Mouse (Mus musculus): ENCODE data around the gene Appl1. TPM values are rescaled to one million over a fixed set of nuclear protein-coding genes. Genes with fewer than 3 reads are reported as not detected.

Appl1 gene
- total and polyA plus RNA-seq, 2 experiments from 2014 or later: 33.0 to 64.7 TPM

DNA sequence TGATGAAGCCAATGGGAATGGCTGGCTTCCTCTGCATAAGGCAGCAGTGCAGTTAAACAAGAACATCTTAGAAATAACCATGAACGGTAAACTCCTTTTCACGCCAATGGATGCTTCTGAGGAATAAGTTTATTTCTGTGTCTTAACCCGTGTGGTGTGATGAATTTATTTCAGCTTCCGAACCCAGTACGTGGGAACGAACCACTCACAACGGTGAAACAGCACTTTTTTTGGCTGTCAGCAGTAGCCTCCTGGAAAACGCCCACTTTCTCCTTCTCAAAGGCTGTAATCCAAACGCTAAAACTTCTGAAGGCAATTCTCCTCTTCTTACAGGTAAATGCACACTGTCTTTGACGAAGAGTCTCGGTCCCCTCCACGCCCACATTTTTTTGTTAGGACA is 70.1 kb downstream of the Appl1 start:
- H3K9me3 ChIP-seq (ENCODE audit: low read length): no peaks in the 10 kb centered on the region
- H3K27ac ChIP-seq: no peak overlapping the region
- no peaks in the 10 kb centered on the region for H3K27me3 ChIP-seq (ENCODE audit: insufficient read depth, low read length)
- no peaks in the 10 kb centered on the region for H3K4me1 ChIP-seq (ENCODE audit: insufficient read depth, low read length)
- H3K36me3 ChIP-seq (ENCODE audit: insufficient read depth, low read length): no peaks in the 10 kb centered on the region
- no peak for TF ChIP-seq CTCF (IDR thresholded peaks at IDR 0.05; ENCODE audit: low read depth)
- H3K4me3 ChIP-seq (ENCODE audit: low read length): no peak overlapping the region
- WGBS: 90% methylated on average over 12 of the region's 12 CpGs
- H3K9ac ChIP-seq (replicated peaks; ENCODE audit: low read length): no peak overlapping the region
- H3K4me2 ChIP-seq (ENCODE audit: low read depth, low read length): no peak overlapping the region
- DNase-seq (ENCODE audit: low spot score) (no peak), ATAC-seq (no peak)

- no peak for TF ChIP-seq CTCF (IDR thresholded peaks at IDR 0.05; ENCODE audit: low read depth)
- H3K9me3 ChIP-seq (ENCODE audit: low read length): no peaks in the 10 kb centered on the region
- no peak overlapping the region for H3K4me3 ChIP-seq (ENCODE audit: low read length)
- H3K27me3 ChIP-seq (ENCODE audit: insufficient read depth, low read length): no peaks in the 10 kb centered on the region
- DNase-seq (ENCODE audit: low spot score) (no peak), ATAC-seq (no peak)
- H3K4me2 ChIP-seq (ENCODE audit: low read depth, low read length): no peak overlapping the region
- WGBS: 73% methylated on average over 2 of the region's 2 CpGs
- no peak overlapping the region for H3K9ac ChIP-seq (replicated peaks; ENCODE audit: low read length)
- no peaks in the 10 kb centered on the region for H3K4me1 ChIP-seq (ENCODE audit: insufficient read depth, low read length)
- no peaks in the 10 kb centered on the region for H3K36me3 ChIP-seq (ENCODE audit: insufficient read depth, low read length)
- no peak overlapping the region for H3K27ac ChIP-seq
Measured at GRCm38 (mm10) chr14:26899490-26899889, 71.5 kb downstream of the Appl1 start.

- no peak for TF ChIP-seq CTCF (IDR thresholded peaks at IDR 0.05; ENCODE audit: low read depth)
- WGBS: 91% methylated on average over 4 of the region's 4 CpGs
- no peak for DNase-seq (ENCODE audit: low spot score)
Measured at GRCm38 (mm10) chr14:26894392-26894791, 76.6 kb downstream of the Appl1 start, which contains the start of gene Asb14. Gene Asb14, plus strand, starts transcription at chr14:26894557.

GRCm38 (mm10) chr14:26890777-26891176 is 80.3 kb downstream of the Appl1 start:
- no peaks in the 10 kb centered on the region for H3K36me3 ChIP-seq (ENCODE audit: insufficient read depth, low read length)
- ATAC-seq (no peak), DNase-seq (ENCODE audit: low spot score) (no peak)
- H3K9me3 ChIP-seq (ENCODE audit: low read length): no peaks in the 10 kb centered on the region
- no peak overlapping the region for H3K9ac ChIP-seq (replicated peaks; ENCODE audit: low read length)
- H3K4me3 ChIP-seq (ENCODE audit: low read length): no peak overlapping the region
- H3K27me3 ChIP-seq (ENCODE audit: insufficient read depth, low read length): no peaks in the 10 kb centered on the region
- WGBS: 88% methylated on average over 3 of the region's 3 CpGs
- no peak for TF ChIP-seq CTCF (IDR thresholded peaks at IDR 0.05; ENCODE audit: low read depth)
- no peak overlapping the region for H3K4me2 ChIP-seq (ENCODE audit: low read depth, low read length)
- H3K27ac ChIP-seq: no peak overlapping the region
- H3K4me1 ChIP-seq (ENCODE audit: insufficient read depth, low read length): no peaks in the 10 kb centered on the region

More at GRCm38 (mm10) chr14:26894392-26894791, 76.6 kb downstream of the Appl1 start, which contains the start of gene Asb14:
- no peak within 1 kb of the TSS for H3K4me2 ChIP-seq (ENCODE audit: low read depth, low read length)
- H3K4me3 ChIP-seq (ENCODE audit: low read length): no peak within 1 kb of the TSS
- no peaks in the 10 kb centered on the region for H3K27me3 ChIP-seq (ENCODE audit: insufficient read depth, low read length)
- no peak for ATAC-seq
- H3K27ac ChIP-seq: no peak within 1 kb of the TSS
- no peaks in the 10 kb centered on the region for H3K4me1 ChIP-seq (ENCODE audit: insufficient read depth, low read length)
- no peak within 1 kb of the TSS for H3K9ac ChIP-seq (replicated peaks; ENCODE audit: low read length)
- no peaks in the 10 kb centered on the region for H3K9me3 ChIP-seq (ENCODE audit: low read length)
- no peaks in the 10 kb centered on the region for H3K36me3 ChIP-seq (ENCODE audit: insufficient read depth, low read length)

DNA sequence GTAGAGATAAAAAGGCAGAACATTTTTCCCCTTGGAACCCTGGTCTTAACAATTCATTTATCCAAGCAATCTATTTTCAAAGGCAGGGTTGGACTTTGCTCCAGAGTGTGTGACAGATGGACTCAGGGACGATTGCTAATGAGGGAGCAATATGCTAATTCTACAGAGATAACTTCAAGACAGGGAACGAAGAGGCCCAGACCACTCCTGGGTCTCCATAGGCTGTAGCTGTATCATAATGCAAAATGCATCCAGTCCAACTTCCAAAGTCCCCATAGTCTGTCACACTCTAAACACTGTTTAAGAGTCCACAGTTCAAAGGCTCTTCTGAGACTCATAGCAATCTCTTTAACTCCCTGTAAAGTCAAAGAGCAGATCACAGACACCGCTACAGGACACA is 83.8 kb downstream of the Appl1 start:
- no peaks in the 10 kb centered on the region for H3K36me3 ChIP-seq (ENCODE audit: insufficient read depth, low read length)
- H3K4me1 ChIP-seq (ENCODE audit: insufficient read depth, low read length): no peaks in the 10 kb centered on the region
- ATAC-seq: no peak
- H3K27me3 ChIP-seq (ENCODE audit: insufficient read depth, low read length): no peaks in the 10 kb centered on the region
- H3K9ac ChIP-seq (replicated peaks; ENCODE audit: low read length): no peak overlapping the region
- H3K27ac ChIP-seq: no peak overlapping the region
- H3K9me3 ChIP-seq (ENCODE audit: low read length): no peaks in the 10 kb centered on the region
- no peak for DNase-seq (ENCODE audit: low spot score)
- no peak overlapping the region for H3K4me3 ChIP-seq (ENCODE audit: low read length)
- no peak for TF ChIP-seq CTCF (IDR thresholded peaks at IDR 0.05; ENCODE audit: low read depth)
- 47% methylated on average over 3 of the region's 3 CpGs for WGBS
- no peak overlapping the region for H3K4me2 ChIP-seq (ENCODE audit: low read depth, low read length)

- DNase-seq (ENCODE audit: low spot score) (no peak), ATAC-seq (no peak)
- Histone ChIP-seq H3K9ac (replicated peaks; ENCODE audit: low read length) (no peak overlapping the region), H3K4me2 (ENCODE audit: low read depth, low read length) (no peak overlapping the region), H3K36me3 (ENCODE audit: insufficient read depth, low read length) (no peaks in the 10 kb centered on the region), H3K4me3 (ENCODE audit: low read length) (no peak overlapping the region), H3K9me3 (ENCODE audit: low read length) (no peaks in the 10 kb centered on the region), H3K27me3 (ENCODE audit: insufficient read depth, low read length) (no peaks in the 10 kb centered on the region), H3K27ac (no peak overlapping the region), H3K4me1 (ENCODE audit: insufficient read depth, low read length) (no peaks in the 10 kb centered on the region)
- TF ChIP-seq CTCF (IDR thresholded peaks at IDR 0.05; ENCODE audit: low read depth): no peak
- 88% methylated on average over 5 of the region's 5 CpGs for WGBS
Measured at GRCm38 (mm10) chr14:26881700-26882099, 89.3 kb downstream of the Appl1 start.

- Histone ChIP-seq H3K4me1 (ENCODE audit: insufficient read depth, low read length) (no peaks in the 10 kb centered on the region), H3K27ac (no peak overlapping the region), H3K4me3 (ENCODE audit: low read length) (no peak overlapping the region), H3K9me3 (ENCODE audit: low read length) (no peaks in the 10 kb centered on the region), H3K27me3 (ENCODE audit: insufficient read depth, low read length) (no peaks in the 10 kb centered on the region), H3K36me3 (ENCODE audit: insufficient read depth, low read length) (no peaks in the 10 kb centered on the region), H3K4me2 (ENCODE audit: low read depth, low read length) (no peak overlapping the region), H3K9ac (replicated peaks; ENCODE audit: low read length) (no peak overlapping the region)
- DNase-seq (ENCODE audit: low spot score) (no peak), ATAC-seq (no peak)
- TF ChIP-seq CTCF (IDR thresholded peaks at IDR 0.05; ENCODE audit: low read depth): no peak
- WGBS: 69% methylated on average over 2 of the region's 2 CpGs
Measured at GRCm38 (mm10) chr14:26879976-26880375, 91.1 kb downstream of the Appl1 start.
